ENCODE assay signal across 13 mouse cellular contexts in genomic region chr9:117423259-117423658, GRCm38 (mm10).
"Had no signal": no experiment of that assay in that cellular context is flagged by ENCODE, and none has a peak within 500 bp of the region (broad histone marks: within the 10 kb centered on the region; RNA-seq: fewer than 3 reads in every experiment).

No protein-coding gene starts in this region.

- DNase-seq: liver; liver, embryonic 13.5 days; liver, postnatal 0 days; thymus, adult 18-20 months; thymus, postnatal 14 days had no signal

- H3K4me2 ChIP-seq: liver, embryonic 13.5 days; midbrain, embryonic 11.5 days; midbrain, embryonic 15.5 days; neural tube, embryonic 12.5 days had no signal

- H3K4me1 ChIP-seq: liver, embryonic 13.5 days; megakaryocyte, embryonic 14.5 days; midbrain, embryonic 15.5 days; neural tube, embryonic 12.5 days had no signal

- H3K4me3 ChIP-seq: left cerebral cortex, adult 2 months; liver, embryonic 13.5 days; megakaryocyte, embryonic 14.5 days; midbrain, embryonic 15.5 days; neural tube, embryonic 12.5 days had no signal

- H3K27me3 ChIP-seq: liver, embryonic 13.5 days; megakaryocyte, embryonic 14.5 days; midbrain, embryonic 15.5 days; neural tube, embryonic 12.5 days had no signal

- H3K9me3 ChIP-seq: liver, embryonic 13.5 days; midbrain, embryonic 15.5 days; neural tube, embryonic 12.5 days had no signal

- H3K27ac ChIP-seq: hindbrain, postnatal 0 days; left cerebral cortex, adult 2 months; liver, embryonic 13.5 days; macrophage; midbrain, embryonic 15.5 days; neural tube, embryonic 12.5 days had no signal

- H3K36me3 ChIP-seq: liver, embryonic 13.5 days; midbrain, embryonic 15.5 days; neural tube, embryonic 12.5 days had no signal

- ATAC-seq: hindbrain, postnatal 0 days; intestine, embryonic 16.5 days; liver, postnatal 0 days; midbrain, embryonic 15.5 days had no signal

- H3K9ac ChIP-seq: liver, embryonic 13.5 days; liver, postnatal 0 days; midbrain, embryonic 15.5 days; neural tube, embryonic 12.5 days had no signal
